Mouse (Mus musculus) CD8-positive naive resting alpha-beta T cell, adult 57 days (primary cell): ENCODE measurements around the gene Hivep1. TPM values are rescaled to one million over a fixed set of nuclear protein-coding genes. Genes with fewer than 3 reads are reported as not detected.

Experiments
- total RNA-seq: library from RNA; stranded (reverse); gene quantifications from one replicate; pipeline ENCODE4 v1.2.4, GENCODE M21; 2023

Hivep1 gene
- total RNA-seq, result 36.0 TPM

DNA sequence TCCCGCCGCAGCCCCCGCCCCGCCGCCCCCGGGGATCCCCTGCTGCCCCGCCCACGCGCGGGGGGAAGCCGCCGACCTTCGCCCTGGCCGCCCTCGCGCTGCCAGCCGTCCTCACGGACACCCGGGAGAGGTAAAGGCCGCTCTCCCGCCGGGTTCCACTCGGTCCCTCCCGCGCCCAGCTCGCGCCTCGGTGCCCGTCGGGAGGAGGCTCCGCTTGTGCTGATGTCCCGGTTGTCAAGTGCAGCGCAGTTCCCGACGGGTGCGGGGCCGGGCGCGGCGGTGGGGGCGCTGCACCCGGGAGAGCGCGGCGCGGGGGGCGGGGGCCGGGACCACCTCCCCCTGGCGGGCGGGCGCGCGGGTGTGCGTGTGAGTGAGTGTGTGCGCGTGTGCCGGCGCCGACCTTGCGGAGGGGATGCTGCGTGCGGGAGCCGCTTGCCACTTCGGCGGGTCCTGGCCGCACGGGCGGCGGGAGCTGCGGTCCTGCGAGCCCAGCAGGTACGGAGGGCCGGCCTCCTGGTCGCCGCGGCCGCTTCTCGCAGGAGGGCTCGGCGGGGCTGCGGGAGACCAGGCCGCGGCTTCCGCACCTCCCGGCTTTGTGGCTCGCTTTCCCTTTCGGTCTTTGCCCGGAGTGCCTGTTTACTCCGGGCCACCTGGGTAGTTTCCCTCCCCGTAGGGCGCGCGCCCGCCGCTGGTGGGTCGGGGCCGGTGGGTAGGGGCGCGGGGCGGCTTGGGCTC lies at the start of gene Hivep1:
Gene Hivep1, plus strand, starts transcription at position 61 of the 735 bp plus-strand sequence.

Other genes with a start within 250 kb of the Hivep1 start
- not detected for gene Adtrp, start 204.3 kb upstream of the Hivep1 start, total RNA-seq
- gene Edn1, start 249.5 kb downstream of the Hivep1 start, total RNA-seq, result not detected